Mouse (Mus musculus): Measurements from ENCODE around the gene Olfr1337. TPM values are rescaled to one million over a fixed set of nuclear protein-coding genes. Genes with fewer than 3 reads are reported as not detected.
"Not testable (repeated sequence)": the region's sequence is repeated elsewhere in the genome, so short reads cannot be mapped to it uniquely, and the experiment has no call there.

Gene Olfr1337
- total RNA-seq (2017) = not detected in 2 replicates

- ATAC-seq (replicated peaks; ENCODE audit: low read depth, poor library complexity, severe bottlenecking) = no peak
Measured at GRCm38 (mm10) chr4:118782486-118782885, at the start of gene Olfr1337. Gene Olfr1337, minus strand, starts transcription at chr4:118782586.

DNA sequence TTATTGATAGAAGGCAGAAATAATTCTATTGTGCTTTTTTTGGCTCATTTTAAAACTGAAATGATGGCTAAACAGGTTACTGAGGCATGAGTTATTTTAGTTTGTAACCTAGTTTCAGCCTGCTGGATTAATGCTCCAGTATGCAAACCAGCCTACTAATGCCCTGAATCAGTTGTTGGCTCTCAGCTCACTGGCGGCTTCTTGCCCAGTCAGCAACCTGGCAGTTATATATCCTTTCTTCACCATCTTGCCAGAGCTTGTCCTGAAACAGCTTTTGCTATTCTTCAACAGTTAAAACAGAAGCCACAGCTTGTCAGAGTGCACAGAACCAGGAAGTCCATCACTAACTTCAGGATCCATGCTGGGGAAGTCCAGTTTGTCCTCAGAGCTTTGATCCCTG, 36.5 kb upstream of the Olfr1337 start:
- ATAC-seq (replicated peaks; ENCODE audit: low read depth, poor library complexity, severe bottlenecking) = no peak

DNA sequence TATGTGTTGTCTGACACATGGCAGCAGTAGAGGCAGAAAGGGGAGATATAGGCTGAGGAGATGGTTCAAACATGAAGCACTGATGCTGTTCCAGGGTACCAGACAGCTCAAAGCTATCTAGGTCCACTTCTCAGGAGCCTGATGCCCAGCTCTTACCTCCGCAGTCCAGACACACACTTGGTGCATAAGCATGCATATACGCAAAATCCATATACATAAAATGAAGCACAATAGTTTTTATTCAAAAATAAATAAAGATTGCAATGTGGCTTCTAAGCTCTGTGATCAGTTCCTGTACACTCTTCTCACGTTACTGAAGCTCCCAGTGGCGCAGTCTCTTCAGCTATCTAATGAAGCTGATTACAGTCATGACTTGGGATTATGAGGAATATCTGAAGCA, 27.5 kb upstream of the Olfr1337 start, which contains the start of gene Olfr1335:
Olfr1335 (minus strand) TSS at position 101 of the 400 bp plus-strand sequence.
- no peak for ATAC-seq (replicated peaks; ENCODE audit: low read depth, poor library complexity, severe bottlenecking)

GRCm38 (mm10) chr4:118792796-118793195, 10.4 kb upstream of the Olfr1337 start:
- not testable (repeated sequence) for ATAC-seq (replicated peaks; ENCODE audit: low read depth, poor library complexity, severe bottlenecking)

GRCm38 (mm10) chr4:118758637-118759036, 23.7 kb downstream of the Olfr1337 start, which contains the start of gene Olfr1338:
Gene Olfr1338, minus strand, starts transcription at chr4:118758737.
- ATAC-seq (replicated peaks; ENCODE audit: low read depth, poor library complexity, severe bottlenecking) = no peak

DNA sequence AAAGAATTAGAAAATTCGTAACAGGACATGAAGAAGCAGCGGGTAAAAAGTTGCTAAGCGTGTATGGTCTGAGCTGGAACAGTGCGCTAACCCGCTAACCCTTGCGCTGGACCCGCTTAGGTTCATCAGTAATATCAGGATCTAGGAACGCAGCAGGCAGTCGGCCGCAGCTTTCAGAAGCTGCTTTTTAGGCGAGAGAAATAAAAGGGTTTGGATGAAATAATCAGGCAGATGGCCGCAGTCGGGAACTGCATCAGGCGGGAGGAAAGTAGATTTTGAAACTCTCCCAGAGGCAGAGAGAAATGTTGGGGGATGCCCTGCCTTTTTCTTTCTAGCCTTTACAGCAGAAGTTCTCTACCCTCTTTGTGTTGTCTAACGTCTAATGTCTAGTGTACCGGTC, 40.5 kb downstream of the Olfr1337 start:
- no peak for ATAC-seq (replicated peaks; ENCODE audit: low read depth, poor library complexity, severe bottlenecking)

GRCm38 (mm10) chr4:118740988-118741698, 41.2 kb downstream of the Olfr1337 start:
- no peak for ATAC-seq (replicated peaks; ENCODE audit: low read depth, poor library complexity, severe bottlenecking)

- no peak for ATAC-seq (replicated peaks; ENCODE audit: low read depth, poor library complexity, severe bottlenecking)
Measured at GRCm38 (mm10) chr4:118739574-118739973, 42.8 kb downstream of the Olfr1337 start.

DNA sequence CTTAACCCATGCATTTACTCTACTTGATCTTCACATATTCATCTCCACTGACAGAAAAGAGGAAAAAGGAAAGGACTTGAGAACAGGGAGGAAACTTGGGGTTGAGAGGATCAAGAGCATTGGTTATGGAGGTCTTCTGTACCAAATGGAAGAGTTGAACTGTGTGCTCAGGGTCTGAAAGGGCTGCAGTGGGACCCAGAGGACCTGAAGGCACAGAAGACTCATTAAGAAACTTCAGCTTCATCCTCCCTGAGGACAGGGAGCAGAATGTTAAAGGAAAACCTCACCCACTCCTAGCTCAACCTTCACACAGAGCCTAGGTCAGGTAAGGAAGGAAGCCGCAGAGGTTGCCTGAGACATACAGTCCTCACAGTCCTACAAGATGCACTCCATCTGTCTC, 50.5 kb downstream of the Olfr1337 start, which contains the start of gene Olfr1339:
Olfr1339 (plus strand) TSS at position 301 of the 400 bp plus-strand sequence.
- ATAC-seq (replicated peaks; ENCODE audit: low read depth, poor library complexity, severe bottlenecking) = no peak

Other genes starting within 250 kb of the Olfr1337 start
- gene Tmem125, start 238.5 kb downstream of the Olfr1337 start, total RNA-seq (2017) = 0.14 TPM in 1 of 2 replicates, not detected in the other
- 0.46 TPM in 1 of 2 replicates, not detected in the other for gene Cfap57, start 161.8 kb downstream of the Olfr1337 start, total RNA-seq (2017)
- 98.3 and 123 TPM in 2 replicates for gene Ebna1bp2, start 161.8 kb downstream of the Olfr1337 start, total RNA-seq (2017)
- gene Olfr62, start 123.6 kb downstream of the Olfr1337 start, total RNA-seq (2017) = not detected in 2 replicates
- not detected in 2 replicates for gene Olfr1342, start 89.8 kb downstream of the Olfr1337 start, total RNA-seq (2017)
- not detected in 2 replicates for gene Olfr1341, start 79.1 kb downstream of the Olfr1337 start, total RNA-seq (2017)
- gene Olfr1340, start 62.4 kb downstream of the Olfr1337 start, total RNA-seq (2017) = not detected in 2 replicates
- not detected in 2 replicates for gene Olfr1339, start 50.4 kb downstream of the Olfr1337 start, total RNA-seq (2017)
- not detected in 2 replicates for gene Olfr1338, start 23.8 kb downstream of the Olfr1337 start, total RNA-seq (2017)
- gene Olfr1335, start 27.4 kb upstream of the Olfr1337 start, total RNA-seq (2017) = not detected in 2 replicates
- not detected in 2 replicates for gene Olfr1333, start 53.7 kb upstream of the Olfr1337 start, total RNA-seq (2017)
- not detected in 2 replicates for gene Olfr1331, start 82.1 kb upstream of the Olfr1337 start, total RNA-seq (2017)
- not detected in 2 replicates for gene Olfr1330, start 106.0 kb upstream of the Olfr1337 start, total RNA-seq (2017)
- gene Olfr1329, start 134.9 kb upstream of the Olfr1337 start, total RNA-seq (2017) = not detected in 2 replicates
- not detected in 2 replicates for gene Olfr1328, start 156.0 kb upstream of the Olfr1337 start, total RNA-seq (2017)
- not detected in 2 replicates for gene Lao1, start 179.0 kb upstream of the Olfr1337 start, total RNA-seq (2017)

Data from common myeloid progenitor, adult 5-6 weeks (primary cell).